Mouse (Mus musculus) E14TG2a.4 (cell line): ENCODE measurements at regions not wholly inside any gene's neighbourhood (a gene's known extent, or its start where the extent isn't known, plus 50 kb on each side); places are given as distances from the start of the nearest gene placed in this dataset.

Source experiments
- CTCF ChIP-seq: conservative IDR thresholded peaks from 2 replicates; pipeline ENCODE4 v1.5.1; 2014; ENCODE audit warnings: low read length
- NANOG ChIP-seq: IDR thresholded peaks from 2 replicates; pipeline ENCODE4 v1.6.1; 2014; ENCODE audit warnings: borderline replicate concordance, low read length, mixed read lengths
- POU5F1 ChIP-seq: IDR thresholded peaks from 2 replicates; pipeline ENCODE4 v1.6.1; 2014; ENCODE audit warnings: low read length, borderline replicate concordance

- TF ChIP-seq CTCF (no peak), POU5F1 (no peak), NANOG (no peak)
Observed at GRCm38 (mm10) chr2:17830216-17830615, 99.0 kb upstream of the Nebl start.
